Mouse (Mus musculus) midbrain, embryonic 11.5 days (tissue): ENCODE results near the gene Prdx1. TPM values are rescaled to one million over a fixed set of nuclear protein-coding genes. Genes with fewer than 3 reads are reported as not detected.

Source experiments
- ATAC-seq: fragments of 200-750 bp; cut with Nextera tagmentation; 2 replicates; pipeline ENCODE4 v1.8.0; 2017; ENCODE audit warnings: moderate TSS enrichment, moderate library complexity; ENCODE audit not compliant: low FRiP score
- DNase-seq: peaks from one replicate; pipeline ENCODE4 v3.0.0; 2015; ENCODE audit warnings: low spot score; ENCODE audit errors: missing footprints
- H3K27ac ChIP-seq: fragments of 300-500 bp; sonication (generic); 2 replicates; pipeline ENCODE4 v1.5.1; 2014; ENCODE audit warnings: low read depth, low read length
- H3K27me3 ChIP-seq: fragments of 300-500 bp; sonication (generic); 2 replicates; pipeline ENCODE4 v1.6.1; 2014; ENCODE audit warnings: mild to moderate bottlenecking, low read length, moderate library complexity, mixed read lengths; ENCODE audit not compliant: control insufficient read depth, insufficient read depth
- H3K36me3 ChIP-seq: fragments of 300-500 bp; sonication (generic); 2 replicates; pipeline ENCODE4 v1.6.1; 2014; ENCODE audit warnings: mild to moderate bottlenecking, low read length, moderate library complexity, mixed read lengths; ENCODE audit not compliant: control insufficient read depth, insufficient read depth
- H3K4me1 ChIP-seq: fragments of 300-500 bp; sonication (generic); 2 replicates; pipeline ENCODE4 v1.6.1; 2014; ENCODE audit warnings: low read length; ENCODE audit not compliant: control insufficient read depth, insufficient read depth
- H3K4me2 ChIP-seq: fragments of 300-500 bp; sonication (generic); 2 replicates; pipeline ENCODE4 v1.6.1; 2014; ENCODE audit warnings: mild to moderate bottlenecking, moderate library complexity
- H3K4me3 ChIP-seq: fragments of 300-500 bp; sonication (generic); 2 replicates; pipeline ENCODE4 v1.5.1; 2014; ENCODE audit warnings: low read depth, low read length
- H3K9ac ChIP-seq: fragments of 300-500 bp; sonication (generic); 2 replicates; pipeline ENCODE4 v1.6.1; 2014; ENCODE audit warnings: low read length
- H3K9me3 ChIP-seq: fragments of 300-500 bp; sonication (generic); 2 replicates; pipeline ENCODE4 v1.6.1; 2016; ENCODE audit warnings: low read length; ENCODE audit not compliant: control insufficient read depth
- WGBS: fragments of 180-500 bp; shearing (Covaris S2); extraction: QIAGEN DNeasy Blood & Tissue Kit; methylation state at CpG from one replicate; pipeline ENCODE4 v1.1.7; 2014; 5-methylcytosine and 5-hydroxymethylcytosine counted together
- polyA plus RNA-seq: library from polyadenylated mRNA; unstranded; fragments of >200 nt; fragmentation: Nextera tagmentation; extraction: Ambion mirVana; gene quantifications from 2 replicates; pipeline ENCODE4 v1.2.1, GENCODE M21; 2014

The Prdx1 gene
- polyA plus RNA-seq, 1 experiment from 2014 or later, result 1,053 TPM

DNA sequence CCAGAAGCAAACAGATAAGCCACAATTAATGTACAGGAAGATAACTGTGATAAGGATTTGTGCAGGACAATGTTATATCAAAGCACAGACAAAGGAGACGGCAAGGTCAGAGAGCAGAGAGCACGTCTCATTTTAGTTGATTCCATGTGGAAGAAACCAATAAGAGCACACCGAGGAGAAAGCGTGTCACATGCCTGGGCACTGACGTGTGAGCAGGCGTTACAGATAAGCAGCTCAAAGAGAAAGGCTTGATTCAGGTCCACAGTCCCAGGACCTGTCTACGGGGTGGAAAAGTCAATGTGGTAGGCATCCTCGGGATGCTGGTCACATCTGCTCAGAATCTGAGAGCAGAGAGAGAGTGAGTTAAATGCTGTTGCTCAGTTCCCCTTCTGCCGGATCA is 45.7 kb downstream of the Prdx1 start:
- no peak overlapping the region for H3K4me3 ChIP-seq
- ATAC-seq, result no peak

GRCm38 (mm10) chr4:116732355-116732754 is 47.0 kb downstream of the Prdx1 start:
- Histone ChIP-seq H3K27ac (no peak overlapping the region), H3K9ac (no peak overlapping the region), H3K36me3 (no peaks in the 10 kb centered on the region), H3K9me3 (no peaks in the 10 kb centered on the region), H3K27me3 (no peaks in the 10 kb centered on the region), H3K4me1 (no peaks in the 10 kb centered on the region), H3K4me2 (no peak overlapping the region), H3K4me3 (no peak overlapping the region)
- no peak for DNase-seq
- 89% methylated on average over 5 of the region's 5 CpGs for WGBS
- ATAC-seq, result no peak

More for the DNA sequence above, 45.7 kb downstream of the Prdx1 start:
- Histone ChIP-seq H3K4me1 (no peaks in the 10 kb centered on the region), H3K27me3 (no peaks in the 10 kb centered on the region), H3K27ac (no peak overlapping the region), H3K4me2 (no peak overlapping the region), H3K9ac (no peak overlapping the region), H3K9me3 (no peaks in the 10 kb centered on the region), H3K36me3 (no peaks in the 10 kb centered on the region)
- WGBS, result 86% methylated on average over 9 of the region's 9 CpGs
- no peak for DNase-seq

- no peak for DNase-seq
- H3K27me3 ChIP-seq, result no peaks in the 10 kb centered on the region
- H3K4me2 ChIP-seq, result no peak overlapping the region
- no peak overlapping the region for H3K27ac ChIP-seq
- H3K9me3 ChIP-seq, result no peaks in the 10 kb centered on the region
- H3K4me3 ChIP-seq, result no peak overlapping the region
- 84% methylated on average over 2 of the region's 2 CpGs for WGBS
- H3K36me3 ChIP-seq, result no peaks in the 10 kb centered on the region
- H3K9ac ChIP-seq, result no peak overlapping the region
- no peak for ATAC-seq
- no peaks in the 10 kb centered on the region for H3K4me1 ChIP-seq
These were observed 49.7 kb downstream of the Prdx1 start for GRCm38 (mm10) chr4:116734996-116735395.

GRCm38 (mm10) chr4:116738972-116739751 is 53.8 kb downstream of the Prdx1 start:
- Histone ChIP-seq H3K27me3 (no peaks in the 10 kb centered on the region), H3K9ac (no peak overlapping the region), H3K9me3 (no peaks in the 10 kb centered on the region), H3K4me2 (no peak overlapping the region), H3K4me3 (no peak overlapping the region), H3K4me1 (no peaks in the 10 kb centered on the region), H3K36me3 (no peaks in the 10 kb centered on the region), H3K27ac (no peak overlapping the region)
- no peak for ATAC-seq
- DNase-seq, result no peak
- WGBS, result 88% methylated on average over 9 of the region's 9 CpGs

- no peak overlapping the region for H3K9ac ChIP-seq
- no peaks in the 10 kb centered on the region for H3K36me3 ChIP-seq
- no peaks in the 10 kb centered on the region for H3K9me3 ChIP-seq
- no peak overlapping the region for H3K4me3 ChIP-seq
- WGBS, result 95% methylated on average over 2 of the region's 2 CpGs
- H3K27ac ChIP-seq, result no peak overlapping the region
- H3K4me1 ChIP-seq, result no peaks in the 10 kb centered on the region
- no peak for ATAC-seq
- DNase-seq, result no peak
- no peak overlapping the region for H3K4me2 ChIP-seq
- no peaks in the 10 kb centered on the region for H3K27me3 ChIP-seq
These were observed 64.4 kb downstream of the Prdx1 start for GRCm38 (mm10) chr4:116749750-116750149.

Other genes with a start within 250 kb of the Prdx1 start
- gene Mast2, start 221.4 kb upstream of the Prdx1 start, polyA plus RNA-seq, result 31.9 and 35.6 TPM in 2 replicates
- 4.6 and 5.4 TPM in 2 replicates for gene Ipp, start 178.0 kb upstream of the Prdx1 start, polyA plus RNA-seq
- 38.1 and 40.9 TPM in 2 replicates for gene Tmem69, start 129.6 kb upstream of the Prdx1 start, polyA plus RNA-seq
- gene Gpbp1l1, start 127.9 kb upstream of the Prdx1 start, polyA plus RNA-seq, result 37.1 and 42.4 TPM in 2 replicates
- gene Ccdc17, start 88.9 kb upstream of the Prdx1 start, polyA plus RNA-seq, result 1.7 and 2.6 TPM in 2 replicates
- gene Nasp, start 57.6 kb upstream of the Prdx1 start, polyA plus RNA-seq, result 304 and 328 TPM in 2 replicates
- 544 TPM in 2 replicates for gene Akr1a1, start 33.9 kb upstream of the Prdx1 start, polyA plus RNA-seq
- gene Mmachc, start 22.9 kb downstream of the Prdx1 start, polyA plus RNA-seq, result 23.6 and 28.0 TPM in 2 replicates
- 34.3 and 37.7 TPM in 2 replicates for gene Ccdc163, start 23.0 kb downstream of the Prdx1 start, polyA plus RNA-seq
- 5.5 and 6.1 TPM in 2 replicates for gene Tesk2, start 35.4 kb downstream of the Prdx1 start, polyA plus RNA-seq
- 33.7 and 34.1 TPM in 2 replicates for gene Toe1, start 122.1 kb downstream of the Prdx1 start, polyA plus RNA-seq
- gene Mutyh, start 122.2 kb downstream of the Prdx1 start, polyA plus RNA-seq, result 13.9 and 18.2 TPM in 2 replicates
- gene Hpdl, start 136.2 kb downstream of the Prdx1 start, polyA plus RNA-seq, result 0.51 and 0.81 TPM in 2 replicates
- 8.7 and 10.1 TPM in 2 replicates for gene Zswim5, start 191.8 kb downstream of the Prdx1 start, polyA plus RNA-seq